Mouse (Mus musculus) thymus, postnatal 14 days (tissue): Measurements from ENCODE around the gene Map3k12.

ENCODE experiments used
- DNase-seq: peaks from one replicate; pipeline ENCODE4 v3.0.0; 2021

Gene Map3k12

DNA sequence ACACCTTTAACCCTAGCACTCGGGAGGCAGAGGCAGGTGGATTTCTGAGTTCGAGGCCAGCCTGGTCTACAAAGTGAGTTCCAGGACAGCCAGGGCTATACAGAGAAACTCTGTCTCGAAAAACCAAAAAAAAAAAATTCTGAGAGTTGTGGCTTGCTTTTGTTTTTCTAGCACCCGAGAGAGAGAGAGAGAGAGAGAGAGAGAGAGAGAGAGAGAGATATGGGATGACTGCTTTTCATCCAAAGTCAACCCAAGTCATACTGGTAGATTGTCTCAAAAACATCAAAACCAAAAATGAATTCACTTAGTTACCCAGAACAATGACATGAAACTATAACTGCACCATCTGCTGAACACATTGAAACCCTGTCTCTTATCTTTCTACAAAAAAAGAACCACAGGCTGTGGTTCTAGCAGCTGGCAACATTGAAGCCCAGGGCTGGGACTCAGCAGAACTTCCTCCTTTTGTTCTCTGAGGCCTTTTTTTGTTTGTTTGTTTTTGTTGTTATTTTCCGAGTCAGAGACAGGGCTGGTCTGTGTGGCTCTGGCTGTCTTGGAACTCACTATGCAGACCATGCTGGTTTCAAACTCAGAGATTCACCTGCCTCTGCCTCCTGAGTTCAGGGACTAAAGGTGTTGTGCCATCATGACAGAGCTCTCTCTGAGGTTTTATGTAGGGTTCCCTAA is 58.7 kb downstream of the Map3k12 start:
- DNase-seq: peak; percentile 56

DNA sequence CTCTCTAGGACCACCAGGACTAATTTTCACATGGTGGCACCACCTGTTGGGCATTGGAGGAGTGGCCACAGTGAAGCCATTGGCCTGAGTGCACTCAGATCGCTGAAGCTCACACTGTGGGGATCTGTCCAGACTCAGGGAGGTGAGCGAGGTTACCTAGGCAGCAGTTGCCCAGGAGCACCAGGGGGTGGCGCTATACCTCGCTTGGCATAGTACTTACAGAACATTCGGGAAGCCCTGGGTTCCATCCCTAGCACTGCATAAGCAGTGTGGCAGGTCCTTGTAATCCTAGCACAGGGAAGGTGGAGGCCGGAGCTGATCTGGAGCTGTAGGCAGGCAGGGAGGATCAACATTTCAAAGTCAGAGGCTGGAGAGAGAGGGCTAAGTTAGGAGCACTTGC is 60.9 kb downstream of the Map3k12 start:
- peak; percentile 26 for DNase-seq

DNA sequence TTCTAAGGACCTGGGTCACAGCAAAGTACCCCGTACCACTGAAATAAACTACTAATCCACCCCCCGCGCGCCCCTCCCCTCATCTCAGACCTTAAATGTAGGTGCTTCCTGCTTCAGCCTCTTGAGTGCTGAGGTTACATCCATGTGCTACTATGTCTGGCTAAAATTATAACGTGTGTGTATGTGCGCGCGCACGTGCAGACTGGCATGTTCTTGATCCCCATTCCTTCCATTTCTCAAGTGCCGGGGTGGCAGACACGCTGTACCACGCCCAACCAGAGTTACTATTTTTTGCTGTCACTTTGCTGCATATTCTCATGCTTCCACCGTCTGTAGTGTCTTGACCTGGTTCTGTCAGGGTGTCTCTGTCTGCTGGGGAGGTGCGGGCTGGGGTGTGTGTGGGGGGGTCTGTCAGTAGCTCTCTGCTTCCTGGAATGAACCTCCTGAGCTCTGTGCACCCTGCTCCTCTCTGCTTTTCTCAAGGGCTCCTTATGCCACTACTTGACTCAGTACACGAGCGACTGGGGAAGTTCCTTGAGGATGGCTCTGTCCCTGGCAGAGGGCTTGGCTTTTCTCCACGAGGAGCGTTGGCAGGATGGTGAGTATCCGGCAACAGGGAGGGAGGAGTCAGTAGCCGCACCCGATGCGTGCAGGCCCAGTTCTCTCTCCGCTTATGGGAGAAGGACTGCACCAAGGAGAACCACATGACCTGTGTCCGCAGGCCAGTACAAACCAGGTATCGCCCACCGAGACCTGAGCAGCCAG is 65.0 kb downstream of the Map3k12 start:
- DNase-seq: no peak

DNA sequence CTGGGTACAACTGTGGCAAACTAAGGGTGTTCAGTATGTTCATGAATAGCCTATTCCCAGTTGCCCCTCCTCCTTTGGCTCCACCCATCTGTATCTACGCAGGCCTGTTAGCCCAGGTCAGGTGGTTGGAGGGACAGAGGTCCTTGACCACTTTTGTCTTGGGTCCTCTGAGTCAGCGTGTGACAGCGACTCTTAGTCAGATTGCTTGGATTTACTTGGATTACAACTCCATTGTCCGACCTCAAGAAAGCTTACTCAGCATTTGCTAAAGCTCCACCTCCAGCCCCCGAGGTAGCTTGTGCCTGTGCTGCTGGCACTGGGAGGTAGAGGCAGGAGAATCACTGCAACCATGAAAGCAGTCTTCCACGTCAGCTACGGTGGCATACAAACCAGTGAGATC is 65.9 kb downstream of the Map3k12 start:
- DNase-seq: no peak

DNA sequence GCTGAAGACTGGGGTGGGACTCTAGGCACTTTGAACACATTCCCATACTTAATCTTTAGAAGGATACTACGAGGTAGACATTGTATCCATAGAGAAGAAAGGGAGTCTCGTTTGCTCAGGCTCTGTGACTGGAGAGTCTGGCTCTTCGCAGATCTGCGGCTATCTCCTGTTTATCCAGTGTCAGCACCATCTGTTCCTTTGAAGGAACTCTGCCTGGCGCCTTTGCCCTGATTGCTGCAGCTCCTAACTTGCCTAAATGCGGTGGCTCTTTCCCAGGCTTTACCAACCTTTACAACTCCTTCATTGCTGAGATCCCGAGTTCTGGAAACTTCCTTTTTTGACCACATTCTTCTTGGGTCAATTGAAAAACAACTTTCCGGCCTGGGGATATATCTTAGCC is 67.5 kb downstream of the Map3k12 start:
- DNase-seq: no peak
